Mouse (Mus musculus): ENCODE measurements around the gene N4bp2. TPM values are rescaled to one million over a fixed set of nuclear protein-coding genes. Genes with fewer than 3 reads are reported as not detected.

Gene N4bp2
- polyA plus RNA-seq, 1 experiment: 4.3 TPM

DNA sequence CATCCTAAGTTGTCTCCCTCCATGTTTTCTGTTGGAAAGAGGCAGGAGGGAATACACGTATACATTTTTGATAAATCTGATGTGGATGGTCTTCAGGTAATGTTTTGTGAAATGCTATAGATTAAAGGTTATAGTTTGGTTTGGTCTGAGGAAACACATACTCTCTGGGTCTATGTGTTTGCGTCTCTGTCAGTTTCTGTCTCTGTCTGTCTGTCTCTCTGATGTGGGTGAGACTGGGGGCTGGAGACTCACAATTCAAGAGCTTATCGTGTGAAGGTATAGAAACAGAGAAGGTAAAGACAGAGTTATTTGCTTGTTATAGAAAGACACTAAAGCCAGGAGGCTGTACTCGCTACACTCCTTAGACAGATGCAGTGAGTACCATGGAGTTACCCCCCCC lies 106.3 kb downstream of the N4bp2 start:
- Histone ChIP-seq H3K36me3 (replicated peaks; ENCODE audit: low read length) (peaks cover 8% of the 10 kb centered on the region), H3K4me1 (peaks cover 89% of the 10 kb centered on the region), H3K4me3 (replicated peaks) (no peak overlapping the region), H3K27me3 (replicated peaks) (no peaks in the 10 kb centered on the region), H3K9me3 (no peaks in the 10 kb centered on the region)
- TF ChIP-seq FLI1 (IDR thresholded peaks at IDR 0.05; ENCODE audit: low read length): no peak
- no peak for TF ChIP-seq GATA1 (IDR thresholded peaks at IDR 0.05; ENCODE audit: borderline replicate concordance, low read length)

DNA sequence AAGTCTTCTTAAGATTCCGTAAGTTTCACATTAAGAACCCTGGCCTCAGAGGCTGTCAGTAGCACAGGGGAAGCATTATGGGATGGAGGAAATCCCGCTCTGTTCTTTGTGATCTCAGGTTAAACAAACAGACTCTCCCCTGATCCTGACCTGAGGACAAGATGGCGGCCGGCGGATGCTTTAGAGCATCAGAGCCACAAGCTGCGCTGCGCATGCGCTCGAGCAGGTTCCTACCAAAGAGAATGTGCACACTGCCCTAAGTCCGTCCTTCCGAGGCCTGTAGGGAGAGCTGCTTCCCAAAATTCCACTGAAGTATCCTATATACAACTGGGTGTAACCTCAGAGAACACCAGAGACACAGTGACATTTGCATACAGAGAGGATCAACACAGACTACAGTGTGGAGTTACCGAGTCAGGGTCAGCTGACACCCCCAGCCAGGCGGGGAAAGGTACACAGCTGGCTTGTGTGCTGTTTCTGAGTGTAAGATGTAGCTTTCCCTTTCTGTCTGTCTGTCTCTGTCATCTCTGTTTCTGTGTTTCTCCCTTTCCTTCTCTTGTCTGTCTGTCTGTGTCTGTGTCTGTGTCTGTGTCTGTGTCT lies 108.1 kb downstream of the N4bp2 start:
- Histone ChIP-seq H3K9me3 (no peaks in the 10 kb centered on the region), H3K36me3 (replicated peaks; ENCODE audit: low read length) (peaks cover 10% of the 10 kb centered on the region), H3K4me1 (peaks cover 87% of the 10 kb centered on the region), H3K27me3 (replicated peaks) (no peaks in the 10 kb centered on the region), H3K4me3 (replicated peaks) (peak overlapping the region; percentile 76)
- TF ChIP-seq GATA1 (IDR thresholded peaks at IDR 0.05; ENCODE audit: borderline replicate concordance, low read length): no peak
- no peak for TF ChIP-seq FLI1 (IDR thresholded peaks at IDR 0.05; ENCODE audit: low read length)

DNA sequence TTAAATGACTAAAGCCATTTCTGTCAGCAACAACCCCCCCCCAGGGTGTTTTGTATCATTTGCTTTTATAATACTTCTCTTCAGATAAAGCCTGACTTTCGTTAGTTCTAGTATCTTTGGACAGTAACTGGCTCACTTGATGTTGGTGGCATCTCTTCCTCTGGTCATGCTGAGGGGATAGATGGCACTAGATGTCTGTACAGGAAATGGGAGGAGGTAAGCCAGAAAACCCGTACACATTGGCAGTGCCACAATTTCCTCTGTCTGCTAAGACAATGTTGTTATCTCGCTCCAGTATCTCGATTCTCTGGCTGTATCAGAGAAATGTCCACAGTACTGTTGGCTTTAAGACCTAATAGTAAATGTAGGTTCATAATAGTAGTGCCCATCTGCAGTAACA lies 109.9 kb downstream of the N4bp2 start:
- Histone ChIP-seq H3K27me3 (replicated peaks) (no peaks in the 10 kb centered on the region), H3K9me3 (no peaks in the 10 kb centered on the region), H3K4me3 (replicated peaks) (peak overlapping the region; percentile 16), H3K4me1 (peaks cover 82% of the 10 kb centered on the region), H3K36me3 (replicated peaks; ENCODE audit: low read length) (peaks cover 12% of the 10 kb centered on the region)
- TF ChIP-seq FLI1 (IDR thresholded peaks at IDR 0.05; ENCODE audit: low read length) (no peak), GATA1 (IDR thresholded peaks at IDR 0.05; ENCODE audit: borderline replicate concordance, low read length) (no peak; the same call in 2 of the 3 replicates)

- Histone ChIP-seq H3K27me3 (replicated peaks) (no peaks in the 10 kb centered on the region), H3K4me1 (peaks cover 83% of the 10 kb centered on the region), H3K9me3 (no peaks in the 10 kb centered on the region), H3K36me3 (replicated peaks; ENCODE audit: low read length) (peaks cover 19% of the 10 kb centered on the region), H3K4me3 (replicated peaks) (no peak overlapping the region)
- no peak for TF ChIP-seq GATA1 (IDR thresholded peaks at IDR 0.05; ENCODE audit: borderline replicate concordance, low read length)
- no peak for TF ChIP-seq FLI1 (IDR thresholded peaks at IDR 0.05; ENCODE audit: low read length)
These were observed 111.9 kb downstream of the N4bp2 start for GRCm38 (mm10) chr5:65875269-65875668.

GRCm38 (mm10) chr5:65878367-65878766 lies 115.0 kb downstream of the N4bp2 start:
- H3K36me3 ChIP-seq (replicated peaks; ENCODE audit: low read length): peaks cover 13% of the 10 kb centered on the region
- no peak for TF ChIP-seq FLI1 (IDR thresholded peaks at IDR 0.05; ENCODE audit: low read length)
- no peaks in the 10 kb centered on the region for H3K9me3 ChIP-seq
- peaks cover 83% of the 10 kb centered on the region for H3K4me1 ChIP-seq
- H3K27me3 ChIP-seq (replicated peaks): no peaks in the 10 kb centered on the region
- no peak overlapping the region for H3K4me3 ChIP-seq (replicated peaks)

Other genes starting within 250 kb of the N4bp2 start
- gene Smim14, start 226.3 kb upstream of the N4bp2 start, polyA plus RNA-seq (2012; ENCODE audit: insufficient read depth, low replicate concordance): 60.5 and 108 TPM in 2 replicates
- 16.2 and 135 TPM in 2 replicates for gene Ube2k, start 226.3 kb upstream of the N4bp2 start, polyA plus RNA-seq (2012; ENCODE audit: insufficient read depth, low replicate concordance)
- 1.8 and 4.8 TPM in 2 replicates for gene Pds5a, start 65.2 kb upstream of the N4bp2 start, polyA plus RNA-seq (2012; ENCODE audit: insufficient read depth, low replicate concordance)
- gene Rhoh, start 97.7 kb downstream of the N4bp2 start, polyA plus RNA-seq (2012; ENCODE audit: insufficient read depth, low replicate concordance): 0.70 TPM in 1 of 2 replicates, not detected in the other
- gene Chrna9, start 171.4 kb downstream of the N4bp2 start, polyA plus RNA-seq (2012; ENCODE audit: insufficient read depth, low replicate concordance): not detected in 2 replicates
- not detected in 2 replicates for gene 9130230L23Rik, start 240.8 kb downstream of the N4bp2 start, polyA plus RNA-seq (2012; ENCODE audit: insufficient read depth, low replicate concordance)

Measured in megakaryocyte, embryonic 14.5 days (primary cell).